Mouse (Mus musculus): ENCODE data around the gene Ssh2. TPM values are rescaled to one million over a fixed set of nuclear protein-coding genes. Genes with fewer than 3 reads are reported as not detected.
A peak's percentile ranks its signal among the peaks of the same experiment; 100 is the strongest.

The Ssh2 gene
- polyA plus RNA-seq, 1 experiment from 2014 or later, result 10.2 TPM

DNA sequence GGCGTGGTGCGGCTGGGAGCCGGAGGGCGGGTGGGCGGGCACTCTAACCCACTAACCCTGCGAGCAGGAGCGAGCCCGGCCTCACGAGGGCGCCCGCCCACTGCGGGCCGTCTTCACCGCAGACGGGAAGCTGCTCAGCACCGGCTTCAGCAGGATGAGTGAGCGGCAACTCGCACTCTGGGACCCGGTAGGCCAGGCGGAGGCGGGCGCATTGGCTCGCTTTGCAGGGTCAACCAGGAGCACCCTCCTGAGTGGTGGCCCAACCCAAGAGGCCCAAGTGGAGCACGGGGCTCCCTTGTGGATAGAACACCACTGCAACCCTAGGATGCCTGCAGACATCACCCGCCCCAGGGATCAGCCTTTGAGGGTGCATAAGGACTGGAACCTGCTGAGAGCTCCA, 251.1 kb downstream of the Ssh2 start:
- no peaks in the 10 kb centered on the region for H3K9me3 ChIP-seq (ENCODE audit: control insufficient read depth, low read length)
- peaks cover 14% of the 10 kb centered on the region for H3K36me3 ChIP-seq (ENCODE audit: control insufficient read depth, insufficient read depth, low read length)
- H3K4me2 ChIP-seq (replicated peaks; ENCODE audit: low read depth, low read length), result peak overlapping the region; percentile 25; the same call in 1 of the 2 replicates
- peak; percentile 28; the same call in 1 of the 2 replicates for ATAC-seq (ENCODE audit: low FRiP score, low TSS enrichment)
- H3K4me1 ChIP-seq (ENCODE audit: control insufficient read depth, insufficient read depth, low read length), result peaks cover 12% of the 10 kb centered on the region
- peak overlapping the region; percentile 8; the same call in 1 of the 2 replicates for H3K4me3 ChIP-seq (ENCODE audit: low read length)
- no peak overlapping the region for H3K9ac ChIP-seq (ENCODE audit: low read depth, low read length)
- 2% methylated on average over 25 of the region's 25 CpGs for WGBS
- no peak overlapping the region for H3K27ac ChIP-seq (ENCODE audit: low read depth, low read length)
- H3K27me3 ChIP-seq (ENCODE audit: control insufficient read depth, insufficient read depth, low read length), result peaks cover 42% of the 10 kb centered on the region

DNA sequence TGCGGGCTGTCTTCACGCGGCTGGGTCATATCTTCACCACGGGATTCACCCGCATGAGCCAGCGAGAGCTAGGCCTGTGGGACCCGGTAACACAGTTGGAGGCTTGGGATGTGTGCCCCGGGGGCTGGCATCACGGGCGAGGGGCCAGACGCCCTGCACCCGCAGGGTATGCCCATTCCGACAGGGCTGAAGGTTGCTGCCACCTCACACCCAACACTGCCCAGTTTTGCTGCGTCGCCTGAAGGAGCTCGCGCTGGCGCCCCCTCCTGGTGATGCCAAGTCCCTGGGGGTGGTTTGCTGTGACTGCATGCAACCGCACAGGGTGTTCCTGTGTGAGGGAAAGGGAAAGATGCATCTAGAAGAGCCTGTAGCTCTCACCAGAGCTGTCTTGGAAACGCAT, 251.7 kb downstream of the Ssh2 start:
- Histone ChIP-seq H3K27ac (ENCODE audit: low read depth, low read length) (no peak overlapping the region), H3K36me3 (ENCODE audit: control insufficient read depth, insufficient read depth, low read length) (peaks cover 21% of the 10 kb centered on the region), H3K9me3 (ENCODE audit: control insufficient read depth, low read length) (no peaks in the 10 kb centered on the region), H3K4me1 (ENCODE audit: control insufficient read depth, insufficient read depth, low read length) (peaks cover 7% of the 10 kb centered on the region), H3K9ac (ENCODE audit: low read depth, low read length) (no peak overlapping the region), H3K4me2 (replicated peaks; ENCODE audit: low read depth, low read length) (peak overlapping the region; percentile 34), H3K4me3 (ENCODE audit: low read length) (no peak overlapping the region; the same call in 1 of the 2 replicates), H3K27me3 (ENCODE audit: control insufficient read depth, insufficient read depth, low read length) (peaks cover 38% of the 10 kb centered on the region)
- 15% methylated on average over 20 of the region's 20 CpGs for WGBS
- ATAC-seq (ENCODE audit: low FRiP score, low TSS enrichment), result peak; percentile 36; the same call in 1 of the 2 replicates

- Histone ChIP-seq H3K27ac (ENCODE audit: low read depth, low read length) (no peak overlapping the region), H3K4me2 (replicated peaks; ENCODE audit: low read depth, low read length) (no peak overlapping the region), H3K4me1 (ENCODE audit: control insufficient read depth, insufficient read depth, low read length) (peaks cover 5% of the 10 kb centered on the region), H3K9ac (ENCODE audit: low read depth, low read length) (no peak overlapping the region), H3K9me3 (ENCODE audit: control insufficient read depth, low read length) (no peaks in the 10 kb centered on the region), H3K27me3 (ENCODE audit: control insufficient read depth, insufficient read depth, low read length) (peaks cover 35% of the 10 kb centered on the region), H3K36me3 (ENCODE audit: control insufficient read depth, insufficient read depth, low read length) (peaks cover 26% of the 10 kb centered on the region), H3K4me3 (ENCODE audit: low read length) (no peak overlapping the region)
- ATAC-seq (ENCODE audit: low FRiP score, low TSS enrichment), result no peak
- 87% methylated on average over 9 of the region's 9 CpGs for WGBS
Measured at GRCm38 (mm10) chr11:77468397-77468796, 252.3 kb downstream of the Ssh2 start.

DNA sequence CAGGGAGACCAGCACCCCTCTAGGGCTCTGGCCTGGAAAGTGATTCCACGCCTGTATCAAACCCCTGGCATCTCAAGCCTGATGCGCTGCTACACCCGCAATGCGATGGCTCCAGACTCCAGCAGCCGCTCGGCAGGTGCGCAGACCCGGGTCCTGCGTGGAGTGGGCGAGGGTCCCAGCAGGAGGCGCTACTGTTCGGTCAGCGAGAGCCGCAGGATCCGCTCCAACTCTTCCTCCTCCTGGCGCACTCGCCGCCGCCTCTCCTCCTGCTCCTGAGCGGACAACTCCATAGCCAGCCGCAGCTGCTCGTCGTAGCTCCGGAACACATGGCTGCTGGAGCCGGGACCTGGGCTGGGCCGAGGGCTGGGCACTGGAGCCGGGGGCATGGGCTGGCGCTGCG, 255.3 kb downstream of the Ssh2 start:
- Histone ChIP-seq H3K36me3 (ENCODE audit: control insufficient read depth, insufficient read depth, low read length) (peaks cover 32% of the 10 kb centered on the region), H3K4me1 (ENCODE audit: control insufficient read depth, insufficient read depth, low read length) (peaks cover 5% of the 10 kb centered on the region), H3K27ac (ENCODE audit: low read depth, low read length) (no peak overlapping the region), H3K27me3 (ENCODE audit: control insufficient read depth, insufficient read depth, low read length) (peaks cover 19% of the 10 kb centered on the region), H3K4me2 (replicated peaks; ENCODE audit: low read depth, low read length) (no peak overlapping the region), H3K9me3 (ENCODE audit: control insufficient read depth, low read length) (no peaks in the 10 kb centered on the region), H3K4me3 (ENCODE audit: low read length) (no peak overlapping the region), H3K9ac (ENCODE audit: low read depth, low read length) (no peak overlapping the region)
- WGBS, result 78% methylated on average over 29 of the region's 29 CpGs
- no peak for ATAC-seq (ENCODE audit: low FRiP score, low TSS enrichment)

GRCm38 (mm10) chr11:77472775-77473174, 256.7 kb downstream of the Ssh2 start:
- peaks cover 32% of the 10 kb centered on the region for H3K36me3 ChIP-seq (ENCODE audit: control insufficient read depth, insufficient read depth, low read length)
- peaks cover under 1% of the 10 kb centered on the region for H3K4me1 ChIP-seq (ENCODE audit: control insufficient read depth, insufficient read depth, low read length)
- no peak for ATAC-seq (ENCODE audit: low FRiP score, low TSS enrichment)
- no peak overlapping the region for H3K9ac ChIP-seq (ENCODE audit: low read depth, low read length)
- 88% methylated on average over 16 of the region's 16 CpGs for WGBS
- H3K4me3 ChIP-seq (ENCODE audit: low read length), result no peak overlapping the region
- no peak overlapping the region for H3K27ac ChIP-seq (ENCODE audit: low read depth, low read length)
- no peaks in the 10 kb centered on the region for H3K9me3 ChIP-seq (ENCODE audit: control insufficient read depth, low read length)
- H3K4me2 ChIP-seq (replicated peaks; ENCODE audit: low read depth, low read length), result no peak overlapping the region
- peaks cover 5% of the 10 kb centered on the region; the same call in 1 of the 2 replicates for H3K27me3 ChIP-seq (ENCODE audit: control insufficient read depth, insufficient read depth, low read length)

DNA sequence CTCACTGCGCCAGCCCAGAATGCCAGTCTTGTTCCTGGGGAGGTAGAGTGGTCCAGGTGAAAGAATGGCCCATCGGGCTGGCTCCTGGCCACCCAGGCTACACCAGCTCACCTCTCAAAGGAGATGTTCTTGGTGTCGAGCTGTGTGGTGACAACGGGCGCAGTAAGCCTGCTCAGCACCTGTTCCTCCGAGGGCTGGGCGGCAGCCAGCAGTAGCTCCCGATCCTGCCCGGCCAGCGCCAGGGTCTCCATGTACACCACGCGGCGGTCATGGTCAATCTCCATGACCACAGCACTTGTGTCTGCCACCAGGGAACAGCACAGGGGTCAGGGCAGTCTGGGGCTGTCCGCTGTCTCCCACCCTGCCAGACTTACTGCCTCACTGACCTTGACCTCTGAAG, 260.1 kb downstream of the Ssh2 start:
- Histone ChIP-seq H3K9me3 (ENCODE audit: control insufficient read depth, low read length) (no peaks in the 10 kb centered on the region), H3K4me1 (ENCODE audit: control insufficient read depth, insufficient read depth, low read length) (no peaks in the 10 kb centered on the region), H3K36me3 (ENCODE audit: control insufficient read depth, insufficient read depth, low read length) (peaks cover 27% of the 10 kb centered on the region), H3K27ac (ENCODE audit: low read depth, low read length) (no peak overlapping the region), H3K9ac (ENCODE audit: low read depth, low read length) (no peak overlapping the region), H3K27me3 (ENCODE audit: control insufficient read depth, insufficient read depth, low read length) (no peaks in the 10 kb centered on the region), H3K4me2 (replicated peaks; ENCODE audit: low read depth, low read length) (no peak overlapping the region), H3K4me3 (ENCODE audit: low read length) (no peak overlapping the region)
- WGBS, result 92% methylated on average over 14 of the region's 14 CpGs
- no peak for ATAC-seq (ENCODE audit: low FRiP score, low TSS enrichment)

DNA sequence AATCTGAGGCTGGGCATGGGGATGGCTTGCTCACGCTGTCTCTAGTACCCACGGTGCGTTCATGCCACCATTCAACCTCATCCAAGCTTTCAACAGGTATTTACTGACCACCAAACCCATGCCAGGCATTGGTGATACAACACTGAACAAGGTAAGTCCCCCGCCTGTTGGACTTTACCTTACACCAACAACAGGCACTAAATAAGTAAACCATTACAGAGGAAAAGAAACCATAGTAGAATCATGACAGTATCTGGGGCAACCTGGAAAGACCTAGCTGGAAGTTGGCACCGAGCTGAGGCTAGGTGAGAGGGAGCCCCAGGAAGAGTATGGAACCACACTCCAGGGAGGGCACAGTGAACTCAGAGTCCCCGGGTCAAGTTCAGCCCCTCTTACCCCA, 260.8 kb downstream of the Ssh2 start:
- Histone ChIP-seq H3K9me3 (ENCODE audit: control insufficient read depth, low read length) (no peaks in the 10 kb centered on the region), H3K4me2 (replicated peaks; ENCODE audit: low read depth, low read length) (no peak overlapping the region), H3K4me1 (ENCODE audit: control insufficient read depth, insufficient read depth, low read length) (no peaks in the 10 kb centered on the region), H3K27ac (ENCODE audit: low read depth, low read length) (no peak overlapping the region), H3K36me3 (ENCODE audit: control insufficient read depth, insufficient read depth, low read length) (peaks cover 20% of the 10 kb centered on the region), H3K9ac (ENCODE audit: low read depth, low read length) (no peak overlapping the region), H3K4me3 (ENCODE audit: low read length) (no peak overlapping the region), H3K27me3 (ENCODE audit: control insufficient read depth, insufficient read depth, low read length) (no peaks in the 10 kb centered on the region)
- 91% methylated on average over 6 of the region's 6 CpGs for WGBS
- no peak for ATAC-seq (ENCODE audit: low FRiP score, low TSS enrichment)

GRCm38 (mm10) chr11:77483043-77483442, 267.0 kb downstream of the Ssh2 start:
- WGBS, result 56% methylated on average over 3 of the region's 3 CpGs
- H3K4me1 ChIP-seq (ENCODE audit: control insufficient read depth, insufficient read depth, low read length), result peaks cover 14% of the 10 kb centered on the region
- no peak overlapping the region for H3K27ac ChIP-seq (ENCODE audit: low read depth, low read length)
- ATAC-seq (ENCODE audit: low FRiP score, low TSS enrichment), result no peak
- H3K4me2 ChIP-seq (replicated peaks; ENCODE audit: low read depth, low read length), result no peak overlapping the region
- H3K9me3 ChIP-seq (ENCODE audit: control insufficient read depth, low read length), result no peaks in the 10 kb centered on the region
- no peak overlapping the region for H3K4me3 ChIP-seq (ENCODE audit: low read length)
- H3K36me3 ChIP-seq (ENCODE audit: control insufficient read depth, insufficient read depth, low read length), result no peaks in the 10 kb centered on the region
- no peak overlapping the region for H3K9ac ChIP-seq (ENCODE audit: low read depth, low read length)
- no peaks in the 10 kb centered on the region for H3K27me3 ChIP-seq (ENCODE audit: control insufficient read depth, insufficient read depth, low read length)

- Histone ChIP-seq H3K27ac (ENCODE audit: low read depth, low read length) (no peak overlapping the region), H3K27me3 (ENCODE audit: control insufficient read depth, insufficient read depth, low read length) (no peaks in the 10 kb centered on the region), H3K4me1 (ENCODE audit: control insufficient read depth, insufficient read depth, low read length) (peaks cover 20% of the 10 kb centered on the region), H3K9ac (ENCODE audit: low read depth, low read length) (no peak overlapping the region), H3K4me3 (ENCODE audit: low read length) (no peak overlapping the region), H3K4me2 (replicated peaks; ENCODE audit: low read depth, low read length) (no peak overlapping the region), H3K36me3 (ENCODE audit: control insufficient read depth, insufficient read depth, low read length) (no peaks in the 10 kb centered on the region), H3K9me3 (ENCODE audit: control insufficient read depth, low read length) (no peaks in the 10 kb centered on the region)
- ATAC-seq (ENCODE audit: low FRiP score, low TSS enrichment), result no peak
- WGBS, result 62% methylated on average over 11 of the region's 11 CpGs
Measured at GRCm38 (mm10) chr11:77483510-77484255, 267.6 kb downstream of the Ssh2 start.

All from kidney, embryonic 14.5 days (tissue).